Mouse (Mus musculus) liver, embryonic 14.5 days (tissue): Measurements from ENCODE around the gene Olfr374.

Source experiments
- CTCF ChIP-seq: IDR thresholded peaks from 2 replicates; pipeline ENCODE4 v1.5.1; 2016; ENCODE audit warnings: antibody characterized with exemption, low read depth, control low read depth
- EP300 ChIP-seq: IDR thresholded peaks from 2 replicates; pipeline ENCODE4 v1.6.1; 2016; ENCODE audit warnings: antibody characterized with exemption, low read depth

- TF ChIP-seq CTCF (no peak), EP300 (no peak)
Observed at GRCm38 (mm10) chr8:72121997-72122396, 15.2 kb downstream of the Olfr374 start.
